Mouse (Mus musculus) spleen, adult 10 weeks (tissue): ENCODE measurements around the gene Mlst8. TPM values are rescaled to one million over a fixed set of nuclear protein-coding genes. Genes with fewer than 3 reads are reported as not detected.

Experiments used
- polyA plus RNA-seq: library from polyadenylated mRNA; stranded (reverse); fragments of 350-450 nt; fragmentation: Illumina TruSeq; extraction: RNeasy Lipid Tissue Mini Kit (QIAGEN cat#74804); gene quantifications from one replicate; pipeline ENCODE4 v1.2.3, GENCODE M21; 2015; ENCODE audit warnings: low replicate concordance; ENCODE audit not compliant: insufficient read depth

The Mlst8 gene
- polyA plus RNA-seq, result 19.8 TPM

DNA sequence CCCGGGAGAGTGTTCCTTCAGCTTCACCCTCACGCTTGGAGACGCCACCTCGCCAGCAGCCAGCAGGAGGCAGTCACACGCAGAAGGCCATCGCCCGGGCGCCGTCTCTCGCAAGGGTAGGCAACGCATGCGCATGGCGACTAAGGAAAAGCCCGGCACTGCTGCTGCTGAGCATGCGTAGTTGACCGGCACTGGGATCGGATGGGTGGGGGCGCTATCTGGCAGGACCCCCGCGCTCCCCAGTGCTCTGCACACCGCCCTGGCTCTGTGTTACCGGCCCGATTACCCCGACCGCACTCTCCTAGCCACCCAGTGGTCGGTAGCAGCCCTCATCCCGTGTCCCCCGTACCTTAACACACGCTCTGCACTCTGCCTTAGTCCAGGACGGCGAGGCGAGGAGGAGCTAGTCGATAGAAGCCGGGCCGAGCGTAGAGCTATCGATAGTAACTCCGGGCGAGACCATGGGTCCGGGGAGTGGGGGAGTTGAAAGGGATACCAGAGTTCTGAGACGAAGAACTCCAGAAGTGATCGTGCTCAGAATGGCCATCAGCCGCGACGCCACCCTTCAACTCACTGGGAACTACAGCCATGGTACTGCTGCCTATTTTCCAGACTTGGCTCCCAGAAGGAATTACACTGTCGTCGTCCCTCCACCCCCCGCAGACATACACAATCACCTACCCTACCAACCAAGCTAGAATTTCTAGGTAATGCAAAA, at the start of gene Mlst8:
TSS of gene Mlst8 (minus strand) at position 416 of the 718 bp plus-strand sequence.

DNA sequence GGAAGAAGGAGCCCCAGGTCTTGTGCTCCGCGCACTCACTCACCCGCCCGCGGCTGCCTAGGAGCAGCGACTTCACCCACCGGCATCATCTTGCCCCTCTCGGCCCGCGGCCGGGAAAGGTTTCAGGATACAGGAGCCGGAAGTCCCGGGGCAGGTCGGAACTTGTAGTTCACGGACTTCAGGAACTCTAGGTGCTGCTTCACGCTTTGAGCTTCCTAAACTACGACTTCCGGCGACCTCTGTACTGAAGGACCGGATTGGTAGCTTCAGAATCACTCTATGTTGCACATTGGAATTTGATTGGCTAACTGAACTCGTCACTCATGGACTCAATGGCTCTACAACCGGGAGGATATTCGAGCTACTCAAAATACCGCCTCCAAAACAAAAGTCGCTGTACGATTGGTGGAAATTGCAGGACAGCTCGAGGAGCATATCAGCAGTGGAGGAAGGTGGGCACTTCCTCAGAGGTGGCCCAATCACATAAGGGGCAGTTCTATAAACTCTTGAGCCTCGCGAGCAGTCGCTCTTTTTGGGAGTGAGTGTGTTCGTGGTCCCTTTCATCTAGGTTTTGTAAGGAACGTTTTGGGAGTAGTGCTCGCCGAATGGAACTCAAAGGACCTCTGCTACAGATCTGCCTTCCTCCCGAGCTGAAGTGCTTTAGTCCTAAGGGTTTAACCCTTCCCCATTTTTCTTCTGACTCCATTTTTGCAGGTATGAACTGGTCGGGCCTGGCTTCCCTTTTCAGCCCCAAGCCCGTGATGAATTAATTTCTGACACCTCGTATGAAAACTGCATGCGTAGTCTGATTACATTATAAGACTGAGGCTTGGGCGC, 49.1 kb upstream of the Mlst8 start, which contains the start of gene Traf7:
TSS of gene Traf7 (minus strand) at position 216 of the 837 bp plus-strand sequence.

DNA sequence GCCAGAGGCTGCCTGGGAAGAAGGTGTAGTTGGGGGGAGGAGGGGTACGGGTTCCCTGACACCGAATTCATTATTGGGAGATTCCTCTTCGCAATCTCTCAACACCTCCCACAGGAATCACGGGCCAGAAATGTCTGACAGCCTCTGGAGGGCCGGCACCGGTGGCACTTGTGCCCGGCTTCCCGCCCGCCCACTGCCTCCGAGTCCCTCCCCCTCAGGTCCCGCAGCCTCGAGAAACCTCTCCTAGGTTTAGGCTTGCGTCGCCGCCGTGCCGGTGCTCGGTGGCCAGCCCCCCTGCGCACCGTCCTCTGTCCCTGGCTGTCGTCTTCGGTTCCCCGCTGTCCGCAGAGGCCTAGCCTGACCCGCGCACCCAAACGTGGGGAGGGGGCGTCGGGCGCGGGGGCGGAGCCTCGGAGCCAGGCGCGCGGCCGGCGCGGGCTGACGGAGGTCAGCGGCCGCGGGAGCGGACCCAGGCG, 9.3 kb upstream of the Mlst8 start, which contains the start of gene Caskin1:
TSS of gene Caskin1 (plus strand) at position 416 of the 476 bp plus-strand sequence.

DNA sequence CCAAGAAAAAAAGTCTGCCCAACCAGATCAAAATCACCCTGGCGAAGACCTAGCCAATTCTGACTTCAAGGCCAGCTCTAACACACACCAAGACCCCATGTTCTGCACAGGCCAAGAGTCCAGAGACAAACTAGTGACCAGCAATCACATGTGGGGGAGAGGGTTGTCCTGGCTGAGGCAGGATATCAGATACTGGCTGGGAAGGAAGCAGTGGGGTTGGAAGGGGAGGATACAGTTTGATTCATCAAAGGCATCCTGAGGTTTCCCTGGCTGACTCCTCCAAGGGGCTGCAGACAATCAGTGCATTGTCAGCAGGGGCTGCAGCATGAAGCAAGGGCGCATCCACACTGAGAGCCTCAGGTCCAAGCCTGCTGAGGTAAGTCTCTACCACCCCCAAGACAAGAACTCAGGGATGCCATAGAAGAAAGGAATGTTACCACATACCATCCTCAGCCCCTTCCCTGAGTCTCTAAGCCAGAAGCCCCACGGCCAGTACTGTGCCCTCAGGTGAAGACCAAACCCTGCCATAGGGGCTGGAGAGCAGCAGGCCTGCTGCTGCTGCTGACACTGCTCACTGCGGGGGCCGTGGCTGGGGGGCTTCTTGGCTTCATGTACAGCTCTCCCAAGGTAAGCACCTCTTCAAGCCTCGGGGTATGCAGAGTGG, 5.1 kb downstream of the Mlst8 start, which contains the start of gene Bricd5:
TSS of gene Bricd5 (plus strand) at position 273 of the 664 bp plus-strand sequence.

DNA sequence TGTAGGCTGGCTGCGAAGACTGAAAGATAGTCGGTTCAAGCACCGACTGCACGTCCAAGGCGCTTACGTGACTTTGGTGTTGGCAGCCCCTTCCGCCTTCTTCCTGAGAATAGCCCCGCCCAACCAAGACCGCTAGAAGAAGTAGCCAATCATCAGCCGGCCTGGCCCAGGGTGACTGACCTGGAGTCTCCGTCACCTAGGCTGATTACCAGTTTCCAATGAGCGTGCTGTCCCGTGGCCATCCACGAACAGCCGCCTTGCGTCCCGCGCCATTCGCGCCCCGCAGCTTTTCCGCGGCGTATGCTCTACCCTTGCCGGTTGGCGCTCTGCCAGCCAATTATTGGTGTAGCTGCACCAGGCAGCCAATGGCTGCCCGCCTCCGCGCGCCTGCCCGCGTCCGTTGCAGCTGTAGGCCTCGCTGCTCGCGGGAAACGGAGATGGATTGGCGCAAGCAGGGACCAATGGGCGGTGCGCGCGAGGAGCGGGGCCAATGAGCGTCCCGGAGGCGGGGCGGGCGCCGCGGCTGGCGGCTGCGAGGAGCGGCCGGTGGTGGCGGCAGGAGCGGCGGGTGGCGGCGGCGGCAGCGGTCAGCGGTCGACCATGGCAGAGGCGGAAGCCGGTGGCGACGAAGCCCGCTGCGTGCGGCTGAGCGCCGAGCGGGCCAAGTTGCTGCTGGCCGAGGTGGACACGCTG, 8.8 kb downstream of the Mlst8 start, which contains the start of the genes E4f1 and Pgp:
TSS of gene E4f1 (minus strand) at position 404 of the 693 bp plus-strand sequence.
TSS of gene Pgp (plus strand) at position 483 of the 693 bp plus-strand sequence.

DNA sequence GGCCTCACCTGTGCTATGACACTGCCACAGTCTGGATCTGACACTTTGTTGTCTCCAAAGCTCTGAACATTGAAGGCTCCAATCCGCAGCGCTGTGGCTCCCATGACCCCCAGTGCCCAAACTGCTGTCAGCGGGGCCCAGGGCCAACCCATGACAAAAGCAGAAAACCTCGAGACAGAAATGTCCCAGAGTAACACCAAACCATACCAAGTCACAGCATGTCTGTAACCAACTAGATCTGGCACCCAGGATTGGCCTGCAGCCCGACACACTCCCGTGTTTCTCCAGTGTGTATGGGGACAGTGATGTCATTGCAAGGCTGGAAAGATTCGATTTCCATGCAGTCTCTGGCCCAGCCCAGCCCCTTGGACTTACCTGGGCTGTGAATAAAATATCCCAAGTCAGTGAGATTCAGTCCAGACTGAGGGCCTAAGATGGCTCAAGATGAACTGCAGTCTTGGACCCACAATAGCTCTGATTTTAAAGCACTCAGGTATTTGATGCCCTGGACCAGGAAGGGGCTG, 36.2 kb downstream of the Mlst8 start, which contains the start of gene Dnase1l2:
TSS of gene Dnase1l2 (minus strand) at position 474 of the 524 bp plus-strand sequence.

DNA sequence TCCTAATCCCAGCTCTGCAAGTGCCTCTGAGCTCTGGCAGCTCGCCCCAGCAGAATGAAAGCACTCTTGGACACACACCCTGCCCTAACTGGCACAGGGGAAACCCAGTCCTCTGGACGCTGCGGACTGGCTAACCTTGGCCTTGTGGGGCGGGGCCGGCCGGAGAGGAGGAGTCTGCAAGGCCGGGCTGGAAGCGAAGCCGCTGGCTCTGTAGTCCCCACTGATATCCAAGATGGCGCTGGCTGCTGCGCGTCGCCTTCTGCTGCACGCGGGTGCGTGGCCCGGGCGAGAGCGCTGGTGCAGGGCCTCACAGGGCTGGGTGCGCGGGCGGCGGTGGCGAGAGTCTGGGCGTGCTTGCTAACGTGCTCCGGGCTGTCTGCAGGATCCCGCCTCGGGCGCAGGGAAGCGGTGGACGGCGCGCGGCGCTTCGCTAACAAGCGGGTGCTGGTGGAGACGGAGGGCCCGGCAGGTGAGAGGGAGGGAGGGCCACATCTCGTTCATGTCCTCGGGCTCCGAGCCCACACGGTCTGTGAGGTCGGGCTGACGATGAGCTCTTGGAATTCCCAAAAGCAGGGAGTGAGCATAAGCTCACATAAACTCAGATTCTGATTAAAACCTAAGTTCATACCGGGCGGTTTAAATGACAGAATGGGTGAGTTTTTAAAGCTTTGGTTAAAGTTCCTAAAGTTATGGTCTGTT, 52.3 kb downstream of the Mlst8 start, which contains the start of gene Eci1:
TSS of gene Eci1 (plus strand) at position 171 of the 699 bp plus-strand sequence.

Other genes with a start within 250 kb of the Mlst8 start
- gene Ccnf, start 227.6 kb downstream of the Mlst8 start, polyA plus RNA-seq, result 6.5 TPM
- gene Abca17, start 128.0 kb downstream of the Mlst8 start, polyA plus RNA-seq, result 0.91 TPM
- gene Abca3, start 127.1 kb downstream of the Mlst8 start, polyA plus RNA-seq, result 26.4 TPM
- gene Rnps1, start 64.5 kb downstream of the Mlst8 start, polyA plus RNA-seq, result 110 TPM
- gene Eci1, start 52.4 kb downstream of the Mlst8 start, polyA plus RNA-seq, result 37.5 TPM
- 8.5 TPM for gene Dnase1l2, start 36.0 kb downstream of the Mlst8 start, polyA plus RNA-seq
- 22.7 TPM for gene E4f1, start 8.8 kb downstream of the Mlst8 start, polyA plus RNA-seq
- 18.8 TPM for gene Pgp, start 8.7 kb downstream of the Mlst8 start, polyA plus RNA-seq
- gene Bricd5, start 5.2 kb downstream of the Mlst8 start, polyA plus RNA-seq, result 0.26 TPM
- gene Caskin1, start 9.5 kb upstream of the Mlst8 start, polyA plus RNA-seq, result 0.08 TPM
- 125 TPM for gene Traf7, start 48.9 kb upstream of the Mlst8 start, polyA plus RNA-seq
- 1.7 TPM for gene Rab26, start 55.1 kb upstream of the Mlst8 start, polyA plus RNA-seq
- gene Pkd1, start 70.8 kb upstream of the Mlst8 start, polyA plus RNA-seq, result 31.5 TPM
- 46.2 TPM for gene Tsc2, start 153.6 kb upstream of the Mlst8 start, polyA plus RNA-seq
- 3.4 TPM for gene Nthl1, start 153.6 kb upstream of the Mlst8 start, polyA plus RNA-seq
- 21.0 TPM for gene Slc9a3r2, start 171.2 kb upstream of the Mlst8 start, polyA plus RNA-seq
- not detected for gene Npw, start 179.4 kb upstream of the Mlst8 start, polyA plus RNA-seq
- 15.5 TPM for gene Zfp598, start 190.6 kb upstream of the Mlst8 start, polyA plus RNA-seq
- not detected for gene Syngr3, start 210.9 kb upstream of the Mlst8 start, polyA plus RNA-seq
- 16.0 TPM for gene Gfer, start 217.1 kb upstream of the Mlst8 start, polyA plus RNA-seq
- gene Noxo1, start 217.2 kb upstream of the Mlst8 start, polyA plus RNA-seq, result 4.3 TPM
- gene Tbl3, start 228.6 kb upstream of the Mlst8 start, polyA plus RNA-seq, result 8.7 TPM
- not detected for gene Rnf151, start 239.0 kb upstream of the Mlst8 start, polyA plus RNA-seq
- gene Rps2, start 239.0 kb upstream of the Mlst8 start, polyA plus RNA-seq, result 1,280 TPM
- gene Ndufb10, start 245.4 kb upstream of the Mlst8 start, polyA plus RNA-seq, result 148 TPM
- not detected for gene Rpl3l, start 248.7 kb upstream of the Mlst8 start, polyA plus RNA-seq